In genomic region chr5:120673626-120674025, GRCm38 (mm10) we compare ENCODE assay signal across 10 mouse cellular contexts. TPM values are rescaled to one million over a fixed set of nuclear protein-coding genes. Genes with fewer than 3 reads are reported as not detected.
DNase-seq lines count a peak whose midpoint lies in the region; ATAC-seq and TF ChIP-seq lines count a peak whose summit lies in the region.
"Had no signal": no experiment of that assay in that cellular context is flagged by ENCODE, and none has a peak within 500 bp of the region (broad histone marks: within the 10 kb centered on the region; RNA-seq: fewer than 3 reads in every experiment).

No protein-coding gene starts in this region.

- H3K9ac ChIP-seq in intestine, postnatal 0 days (ENCODE audit: low read depth, low read length) = no peak overlapping the region
- H3K9ac ChIP-seq in intestine, embryonic 15.5 days = no peak overlapping the region
- H3K9ac ChIP-seq in midbrain, postnatal 0 days (replicated peaks; ENCODE audit: low read length, poor library complexity, severe bottlenecking) = no peak overlapping the region
- H3K9ac ChIP-seq: neural tube, embryonic 12.5 days had no signal

- TF ChIP-seq CTCF in intestine, postnatal 0 days (IDR thresholded peaks at IDR 0.05; ENCODE audit: low read depth) = peak; percentile 90
- peak; percentile 97 for TF ChIP-seq CTCF in midbrain, postnatal 0 days (IDR thresholded peaks at IDR 0.05)
- peak; percentile 96 for TF ChIP-seq CTCF in testis, adult 2 months (IDR thresholded peaks at IDR 0.05; ENCODE audit: control insufficient read depth, insufficient read depth, insufficient replicate concordance, low read depth, low read length)

- H3K9me3 ChIP-seq in intestine, postnatal 0 days (ENCODE audit: control insufficient read depth) = no peaks in the 10 kb centered on the region
- H3K9me3 ChIP-seq in intestine, embryonic 15.5 days = no peaks in the 10 kb centered on the region
- no peaks in the 10 kb centered on the region for H3K9me3 ChIP-seq in midbrain, postnatal 0 days (ENCODE audit: low read length)
- H3K9me3 ChIP-seq: neural tube, embryonic 12.5 days had no signal

- H3K27ac ChIP-seq in intestine, postnatal 0 days (ENCODE audit: low read depth, low read length) = no peak overlapping the region
- H3K27ac ChIP-seq in intestine, embryonic 15.5 days = no peak overlapping the region
- no peak overlapping the region for H3K27ac ChIP-seq in midbrain, postnatal 0 days (ENCODE audit: low read depth, low read length)
- no peak overlapping the region for H3K27ac ChIP-seq in testis, adult 2 months (ENCODE audit: control insufficient read depth, insufficient read depth, low read depth, low read length)
- H3K27ac ChIP-seq: neural tube, embryonic 12.5 days had no signal

- no peaks in the 10 kb centered on the region for H3K4me1 ChIP-seq in intestine, postnatal 0 days (replicated peaks; ENCODE audit: control insufficient read depth, insufficient read depth, low read length)
- H3K4me1 ChIP-seq in intestine, embryonic 15.5 days (replicated peaks) = peaks cover 5% of the 10 kb centered on the region
- H3K4me1 ChIP-seq in midbrain, postnatal 0 days (ENCODE audit: insufficient read depth, low read length) = no peaks in the 10 kb centered on the region
- H3K4me1 ChIP-seq in testis, adult 2 months (ENCODE audit: control insufficient read depth, insufficient read depth, low read length) = peaks cover 7% of the 10 kb centered on the region

- ATAC-seq in intestine, postnatal 0 days = no peak
- no peak for ATAC-seq in intestine, embryonic 15.5 days
- no peak for ATAC-seq in midbrain, postnatal 0 days (ENCODE audit: low FRiP score)

- no peaks in the 10 kb centered on the region for H3K36me3 ChIP-seq in intestine, postnatal 0 days (ENCODE audit: control insufficient read depth, insufficient read depth)
- H3K36me3 ChIP-seq in intestine, embryonic 15.5 days = no peaks in the 10 kb centered on the region
- no peaks in the 10 kb centered on the region for H3K36me3 ChIP-seq in midbrain, postnatal 0 days (ENCODE audit: insufficient read depth, low read length)
- no peaks in the 10 kb centered on the region for H3K36me3 ChIP-seq in testis, adult 2 months (ENCODE audit: control insufficient read depth, insufficient read depth, low read length)
- H3K36me3 ChIP-seq: neural tube, embryonic 12.5 days had no signal

- 6% methylated on average over 12 of the region's 12 CpGs for WGBS in intestine, postnatal 0 days
- WGBS in intestine, embryonic 15.5 days = 3% methylated on average over 12 of the region's 12 CpGs
- 9% methylated on average over 12 of the region's 12 CpGs for WGBS in midbrain, postnatal 0 days

- no peak overlapping the region for H3K4me3 ChIP-seq in intestine, postnatal 0 days (ENCODE audit: low read depth, low read length)
- H3K4me3 ChIP-seq in intestine, embryonic 15.5 days (replicated peaks) = no peak overlapping the region
- H3K4me3 ChIP-seq in midbrain, postnatal 0 days (ENCODE audit: low read depth, low read length) = no peak overlapping the region
- H3K4me3 ChIP-seq in testis, adult 2 months (ENCODE audit: control insufficient read depth, low read depth, low read length) = no peak overlapping the region
- H3K4me3 ChIP-seq: erythroblast, embryonic 14.5 days; neural tube, embryonic 12.5 days had no signal

- TF ChIP-seq POLR2A in testis, adult 2 months (IDR thresholded peaks at IDR 0.05; ENCODE audit: control insufficient read depth, low read depth, low read length) = no peak

- peak; percentile 84 for DNase-seq in ES-CJ7 (ENCODE audit: low read depth, low spot score)
- DNase-seq in c-Kit-positive CD71-positive TER-119-negative erythroid progenitor cells, embryonic 14.5 days (ENCODE audit: low read depth) = peak; percentile 49
- DNase-seq in frontal cortex, adult 2 months (ENCODE audit: extremely low spot score in 1 of 2, low spot score in 1 of 2) = peak; percentile 33 to 85
- peak; percentile 79 to 82 for DNase-seq in layer of hippocampus, postnatal 14 days (ENCODE audit: low spot score in 2 of 2)
- DNase-seq in midbrain, postnatal 0 days (ENCODE audit: low spot score) = peak; percentile 70

- no peaks in the 10 kb centered on the region for H3K27me3 ChIP-seq in intestine, postnatal 0 days (replicated peaks; ENCODE audit: control insufficient read depth, insufficient read depth, low read length)
- 0 out of 2 replicates have a peak, but pooled peaks cover 4% of the 10 kb centered on the region for H3K27me3 ChIP-seq in intestine, embryonic 15.5 days (replicated peaks)
- no peaks in the 10 kb centered on the region for H3K27me3 ChIP-seq in midbrain, postnatal 0 days (ENCODE audit: insufficient read depth, low read length)
- H3K27me3 ChIP-seq in testis, adult 2 months (ENCODE audit: control insufficient read depth, insufficient read depth, low read length) = no peaks in the 10 kb centered on the region
- H3K27me3 ChIP-seq: neural tube, embryonic 12.5 days had no signal

- H3K4me2 ChIP-seq in intestine, postnatal 0 days (replicated peaks; ENCODE audit: low read depth) = no peak overlapping the region
- no peak overlapping the region for H3K4me2 ChIP-seq in intestine, embryonic 15.5 days (replicated peaks)
- no peak overlapping the region for H3K4me2 ChIP-seq in midbrain, postnatal 0 days (ENCODE audit: low read depth, low read length, poor library complexity, severe bottlenecking)

RNA-seq across cellular contexts. Expression of gene Rasal1, which starts 25.0 kb away (rescaled TPM):
- 3.0 and 5.1 TPM in 2 replicates for polyA plus RNA-seq in intestine, postnatal 0 days (2015; fragmentation: Nextera tagmentation; extraction: Ambion mirVana)
- polyA plus RNA-seq in intestine, embryonic 15.5 days (2015; fragmentation: Nextera tagmentation; extraction: Ambion mirVana) = 0.49 and 1.0 TPM in 2 replicates
- polyA plus RNA-seq in frontal cortex, adult 2 months (2012; rRNA removed) = 63.8 and 71.7 TPM in 2 replicates
- 10 to 100 TPM; 82.3 to 92.4 TPM for total RNA-seq in layer of hippocampus, postnatal 14 days (2021)
- 18.1 and 24.7 TPM in 2 replicates for total RNA-seq in midbrain, postnatal 0 days (2014; rRNA removed)
- polyA plus RNA-seq in midbrain, postnatal 0 days (2015; fragmentation: Nextera tagmentation; extraction: Ambion mirVana) = 8.2 and 9.9 TPM in 2 replicates
- polyA plus RNA-seq in testis, adult 2 months (2012; rRNA removed) = 20.0 and 20.9 TPM in 2 replicates

RNA-seq across cellular contexts. Expression of gene Dtx1, which starts 38.1 kb away (rescaled TPM):
- 2.3 and 2.5 TPM in 2 replicates for polyA plus RNA-seq in intestine, postnatal 0 days (2015; fragmentation: Nextera tagmentation; extraction: Ambion mirVana)
- 4.1 and 4.3 TPM in 2 replicates for polyA plus RNA-seq in intestine, embryonic 15.5 days (2015; fragmentation: Nextera tagmentation; extraction: Ambion mirVana)
- 93.3 and 99.3 TPM in 2 replicates for polyA plus RNA-seq in frontal cortex, adult 2 months (2012; rRNA removed)
- 10 to 100 TPM; 70.5 to 74.2 TPM for total RNA-seq in layer of hippocampus, postnatal 14 days (2021)
- total RNA-seq in midbrain, postnatal 0 days (2014; rRNA removed) = 240 and 242 TPM in 2 replicates
- polyA plus RNA-seq in midbrain, postnatal 0 days (2015; fragmentation: Nextera tagmentation; extraction: Ambion mirVana) = 63.0 and 67.9 TPM in 2 replicates
- 38.6 and 46.0 TPM in 2 replicates for polyA plus RNA-seq in testis, adult 2 months (2012; rRNA removed)
- polyA plus RNA-seq: erythroblast, embryonic 14.5 days had no signal

RNA-seq across cellular contexts. Expression of gene Cfap73, which starts 39.6 kb away (rescaled TPM):
- not detected in 2 replicates for polyA plus RNA-seq in intestine, postnatal 0 days (2015; fragmentation: Nextera tagmentation; extraction: Ambion mirVana)
- polyA plus RNA-seq in intestine, embryonic 15.5 days (2015; fragmentation: Nextera tagmentation; extraction: Ambion mirVana) = not detected in 2 replicates
- polyA plus RNA-seq in frontal cortex, adult 2 months (2012; rRNA removed) = 0.10 TPM in 1 of 2 replicates, not detected in the other
- 1 to 10 TPM in 1 of 2 experiments, not detected in 1; 1.8 TPM for total RNA-seq in layer of hippocampus, postnatal 14 days (2021)
- total RNA-seq in midbrain, postnatal 0 days (2014; rRNA removed) = 0.38 and 0.60 TPM in 2 replicates
- polyA plus RNA-seq in midbrain, postnatal 0 days (2015; fragmentation: Nextera tagmentation; extraction: Ambion mirVana) = 0.62 and 0.74 TPM in 2 replicates
- polyA plus RNA-seq in testis, adult 2 months (2012; rRNA removed) = 6.4 and 7.8 TPM in 2 replicates
- polyA plus RNA-seq: erythroblast, embryonic 14.5 days; neural tube, embryonic 12.5 days had no signal
